Mouse (Mus musculus): ENCODE results near the gene Kcnh2.

The Kcnh2 gene

DNA sequence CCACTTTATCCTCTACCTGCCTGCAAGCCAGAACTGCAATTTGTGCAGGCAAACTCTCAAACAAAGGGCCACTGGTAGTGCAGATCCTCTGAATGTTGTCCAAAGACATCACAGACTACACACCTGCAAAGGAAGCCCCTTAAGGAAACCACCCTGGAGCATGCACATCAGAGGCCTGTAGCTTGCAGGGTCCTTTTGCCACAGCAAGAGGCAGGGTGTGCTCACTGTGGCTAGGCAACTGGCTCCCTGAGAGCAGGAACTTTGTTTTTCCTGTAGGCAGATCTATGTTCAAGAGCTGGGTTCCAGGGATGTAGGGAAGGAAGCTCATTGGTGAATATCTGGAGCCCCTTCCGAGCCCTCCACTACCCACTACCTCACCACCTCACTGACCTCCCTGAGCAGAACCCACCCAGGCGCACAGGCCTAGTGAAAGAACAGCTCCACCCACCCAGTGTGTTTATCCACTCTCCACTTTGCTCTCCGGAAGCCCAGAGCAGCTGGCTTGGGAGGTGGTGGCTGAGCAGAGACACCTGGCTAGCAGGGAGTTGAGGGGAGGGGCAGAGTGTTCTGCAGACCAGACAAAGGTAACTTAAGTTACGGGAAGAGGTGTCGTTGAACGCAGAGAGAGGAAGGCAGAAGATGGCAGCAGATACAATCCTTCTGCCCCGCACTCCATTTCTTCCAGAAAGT, 4.1 kb downstream of the Kcnh2 start:
- DNase-seq (ENCODE audit: low read depth, low spot score) = no peak

DNA sequence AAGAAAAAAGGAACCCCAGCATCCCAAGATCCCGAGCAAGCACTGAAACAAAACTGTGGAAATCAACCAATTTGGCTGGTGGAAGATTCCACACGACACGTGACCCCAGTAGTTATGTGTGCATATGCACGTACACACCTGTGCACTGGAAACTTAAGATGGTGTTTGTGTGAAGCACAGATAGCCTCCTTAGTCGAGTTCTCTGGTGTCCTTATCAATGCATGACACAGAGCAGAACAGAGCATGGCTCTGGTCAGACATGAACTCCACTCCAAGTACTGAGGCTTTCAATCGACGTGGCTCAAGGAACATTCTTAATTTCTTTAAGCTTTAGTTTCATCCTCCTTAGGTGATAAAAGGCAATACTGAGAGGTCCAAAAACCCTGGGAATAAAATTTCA, 5.1 kb downstream of the Kcnh2 start:
- no peak for DNase-seq (ENCODE audit: low read depth, low spot score)

DNA sequence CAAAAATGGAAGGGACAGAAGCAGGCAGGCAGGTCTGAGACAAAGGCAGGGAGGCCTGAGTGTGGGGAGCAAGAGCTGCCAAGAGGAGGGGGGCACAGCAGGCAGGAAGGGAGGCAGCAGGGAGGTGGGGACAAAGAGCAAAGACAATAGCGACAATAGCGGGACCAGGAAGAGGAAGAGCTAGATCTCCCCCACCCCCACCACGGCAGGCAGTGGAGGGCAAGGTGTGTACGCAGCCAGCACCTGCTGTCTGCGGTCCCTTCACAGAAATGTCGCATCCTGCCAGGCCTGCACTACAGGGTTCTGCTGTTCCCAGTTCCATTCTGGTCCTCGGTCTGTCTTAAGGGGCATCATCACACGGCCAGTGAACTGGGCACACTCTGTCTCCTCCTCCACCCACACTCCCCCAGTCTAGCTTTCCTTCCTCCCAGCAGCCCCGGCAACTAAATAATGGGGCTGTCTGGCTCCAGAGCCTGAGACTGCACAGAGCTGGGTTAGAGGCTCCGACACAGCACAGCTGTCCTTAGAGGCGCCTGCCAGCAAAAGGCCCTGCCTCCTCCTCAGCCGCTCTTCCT, 6.8 kb downstream of the Kcnh2 start:
- peak; percentile 80 for DNase-seq (ENCODE audit: low read depth, low spot score)

DNA sequence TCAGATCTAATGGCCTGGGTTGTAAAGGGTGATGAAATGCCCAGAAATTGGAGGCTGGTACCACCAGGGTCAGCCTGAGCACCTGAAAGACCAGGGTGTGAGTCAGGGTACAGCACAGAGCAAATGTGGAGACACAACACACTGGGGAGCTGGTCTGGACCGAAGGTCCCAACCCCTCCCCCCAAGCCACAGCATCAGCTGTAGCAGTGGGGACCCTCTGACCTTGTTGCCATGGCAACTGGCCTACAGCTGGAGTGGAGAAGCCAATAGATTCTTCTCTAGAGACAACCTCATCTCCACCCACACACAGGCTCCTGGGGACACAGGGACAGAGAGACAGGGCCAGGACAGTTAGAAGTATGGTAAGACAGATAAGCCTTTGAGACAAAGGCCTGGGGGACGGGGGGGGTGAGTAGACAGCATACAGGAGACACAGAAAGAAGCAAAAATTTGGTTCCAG, 7.4 kb downstream of the Kcnh2 start:
- no peak for DNase-seq (ENCODE audit: low read depth, low spot score)

DNA sequence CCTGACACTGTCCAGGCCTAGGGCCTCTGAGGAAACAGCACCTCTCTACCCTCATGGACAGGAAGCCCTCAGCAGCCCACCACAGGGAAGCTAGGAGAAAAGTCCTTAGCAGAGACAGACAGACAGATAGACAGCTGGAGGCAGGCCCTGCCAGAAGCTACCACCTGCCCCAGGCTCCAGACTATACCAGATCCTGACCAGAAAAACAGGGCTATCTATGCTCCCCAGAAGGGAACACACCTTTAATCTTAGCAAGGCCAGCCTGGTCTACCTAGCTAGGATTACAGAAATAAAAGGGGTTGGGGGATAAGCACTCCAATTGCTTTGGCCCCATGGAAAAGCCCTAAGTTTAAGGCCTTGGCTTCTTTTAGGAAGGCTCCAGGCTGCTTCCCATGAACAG, 8.0 kb downstream of the Kcnh2 start:
- DNase-seq (ENCODE audit: low read depth, low spot score) = no peak

DNA sequence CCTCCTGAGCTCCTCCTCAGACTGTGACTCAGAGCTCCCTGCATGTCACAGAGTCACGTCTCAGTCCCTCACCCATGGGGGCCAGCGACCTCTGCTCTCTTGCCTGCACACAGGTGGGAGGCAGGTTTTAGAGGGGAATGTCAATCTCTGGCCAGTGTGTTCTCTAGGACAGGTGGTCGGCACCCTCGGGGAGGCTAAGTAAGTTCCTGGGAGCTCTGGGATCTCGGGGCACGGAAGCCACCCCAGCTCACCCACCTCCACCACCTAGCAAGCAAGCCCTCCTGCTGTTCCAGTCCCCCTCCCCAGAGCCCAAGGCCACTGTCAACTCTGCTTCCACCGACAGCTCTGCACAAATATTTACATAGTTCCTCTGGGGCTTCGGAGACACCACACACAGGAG, 8.4 kb downstream of the Kcnh2 start:
- DNase-seq (ENCODE audit: low read depth, low spot score) = no peak

DNA sequence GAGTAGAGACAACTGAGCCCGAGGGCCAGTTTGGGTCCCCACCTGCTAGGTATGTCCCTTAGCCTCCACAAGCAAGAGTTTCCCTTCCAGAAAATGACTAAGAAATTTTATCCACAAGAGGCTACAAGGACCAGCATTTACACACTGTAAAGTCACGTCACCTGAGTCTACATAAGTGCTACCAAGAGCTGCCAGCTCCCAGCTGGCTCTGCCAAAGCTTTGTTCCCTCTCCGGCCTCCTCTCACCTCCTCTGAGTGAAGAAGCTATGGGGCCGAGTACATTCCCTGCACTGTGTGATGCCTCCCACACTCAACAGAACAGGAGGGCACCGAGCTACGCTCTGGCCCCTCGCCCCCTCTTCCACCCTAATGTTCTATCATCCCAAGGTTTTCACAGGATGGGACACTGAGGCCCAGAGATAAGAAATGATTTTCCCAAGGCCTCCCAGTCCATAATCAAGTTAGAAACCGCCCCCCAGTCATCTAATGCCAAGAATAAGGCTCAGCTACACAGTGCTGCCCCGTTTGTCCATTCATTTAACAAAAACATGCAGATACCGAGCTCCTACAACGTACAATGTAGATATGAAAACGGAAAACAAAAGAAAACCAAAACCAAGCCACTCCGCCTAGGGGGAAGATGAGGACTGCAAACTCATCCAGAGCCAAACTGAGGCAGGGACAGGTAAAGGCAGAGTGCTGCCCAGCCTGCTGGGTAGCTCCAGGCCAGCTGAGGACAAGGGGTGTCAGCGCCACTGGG, 9.0 kb downstream of the Kcnh2 start:
- no peak for DNase-seq (ENCODE audit: low read depth, low spot score)

DNA sequence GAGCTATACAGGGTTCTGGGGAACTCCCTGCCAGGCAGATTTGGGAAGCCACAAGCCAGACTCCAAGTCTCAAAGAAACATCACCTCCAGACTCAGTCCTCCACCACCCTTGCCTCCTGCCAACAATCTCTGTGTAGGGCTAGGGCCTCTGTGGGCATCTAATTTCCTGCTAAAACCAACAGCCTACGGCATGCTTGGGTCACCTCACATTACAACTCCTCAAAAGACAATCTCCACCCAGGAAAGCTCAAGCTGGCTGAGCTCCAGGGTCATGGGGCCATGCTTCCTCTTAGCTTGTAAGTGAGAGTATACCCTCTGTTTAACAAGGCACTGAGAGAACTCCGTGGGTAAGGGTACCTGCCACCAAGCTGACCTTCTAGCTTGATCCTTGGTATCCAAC, 13.6 kb downstream of the Kcnh2 start:
- no peak for DNase-seq (ENCODE audit: low read depth, low spot score)

DNA sequence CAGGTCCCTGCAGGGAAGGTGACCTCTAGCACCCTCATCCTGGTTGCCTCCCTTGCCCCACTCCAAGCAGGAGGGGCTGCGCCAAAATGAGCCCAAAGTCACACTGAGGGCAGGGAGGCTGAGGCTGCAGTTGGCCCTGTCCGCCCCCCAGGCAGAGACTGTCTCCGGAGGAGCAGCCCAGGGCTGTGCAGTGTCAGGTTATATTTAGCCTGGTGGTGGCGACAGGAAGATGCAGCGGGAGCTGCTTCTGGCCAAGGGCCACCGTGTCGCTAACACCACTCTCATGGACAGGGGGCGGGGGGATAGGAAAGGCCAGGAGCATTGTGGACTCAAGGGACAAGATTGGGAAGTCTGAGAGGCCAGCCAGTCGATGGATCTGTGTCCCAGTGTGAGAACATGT, 14.0 kb downstream of the Kcnh2 start:
- DNase-seq (ENCODE audit: low read depth, low spot score) = no peak

DNA sequence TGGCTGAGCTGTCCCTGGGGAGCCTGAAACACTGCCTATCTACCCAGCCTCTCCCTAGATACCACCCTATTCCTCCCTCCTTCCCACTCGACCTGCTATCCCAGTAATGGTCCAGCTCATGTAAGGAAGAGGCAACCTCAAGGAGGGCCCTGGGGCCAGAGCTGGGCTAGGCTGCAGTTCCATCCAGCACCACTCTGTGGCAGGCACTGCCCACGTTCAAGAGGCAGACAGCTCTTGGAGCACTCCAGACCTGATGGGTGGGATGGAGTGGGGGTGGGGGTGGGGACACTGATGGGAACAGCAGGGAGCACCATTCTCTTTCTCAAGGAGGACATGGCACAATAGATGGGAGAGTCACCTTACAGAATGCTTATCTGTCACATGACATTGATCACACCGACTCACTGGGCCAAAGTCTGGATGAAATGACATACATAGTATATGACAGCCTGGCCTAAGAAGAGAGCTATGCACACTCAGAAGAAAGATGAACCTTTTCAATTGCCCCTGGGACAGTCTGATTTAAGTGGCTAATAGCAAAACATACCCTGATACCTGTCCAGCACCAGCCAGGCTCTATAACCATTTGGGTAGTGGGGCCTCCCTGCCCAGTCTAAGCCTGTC, 15.4 kb downstream of the Kcnh2 start:
- DNase-seq (ENCODE audit: low read depth, low spot score) = peak; percentile 68

DNA sequence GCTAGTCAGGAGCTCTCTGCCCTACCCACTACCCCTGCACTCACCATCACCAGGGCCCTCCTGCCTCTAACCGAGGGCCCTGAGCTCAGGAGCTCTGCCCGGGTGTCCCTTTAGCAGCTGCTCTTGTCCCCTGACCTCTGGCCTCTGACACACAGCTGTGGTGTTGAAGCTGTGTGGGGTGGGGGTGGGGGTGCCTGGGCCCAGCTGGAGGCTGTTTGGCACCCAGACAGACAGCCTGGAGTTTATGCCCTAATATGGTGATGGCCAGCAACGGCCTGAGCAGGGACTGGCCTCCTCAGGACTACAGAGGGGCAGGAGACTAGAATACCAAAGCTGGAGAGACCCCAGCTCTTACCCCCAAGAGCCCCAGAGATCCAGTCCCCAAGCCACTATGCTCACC, 16.7 kb downstream of the Kcnh2 start:
- no peak for DNase-seq (ENCODE audit: low read depth, low spot score)

DNA sequence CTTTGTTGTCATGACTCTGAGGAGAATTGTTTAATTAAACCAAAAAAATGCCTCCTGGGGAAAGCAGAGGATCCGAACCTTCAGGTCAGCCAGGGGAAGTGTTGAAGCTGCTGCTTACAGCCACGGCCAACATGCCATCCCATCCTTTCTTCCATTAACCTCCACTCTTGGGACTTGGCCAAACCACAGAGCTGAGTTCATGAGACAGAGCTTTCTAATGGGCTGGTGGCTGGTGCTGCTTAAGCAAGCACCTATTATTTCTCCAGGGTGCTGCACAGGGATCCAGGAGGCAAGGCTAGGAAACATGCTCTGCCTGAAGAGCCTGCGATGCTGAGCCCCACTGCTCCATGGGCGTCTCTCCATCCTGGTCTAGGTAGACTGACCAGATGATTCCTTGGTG, 19.0 kb downstream of the Kcnh2 start:
- DNase-seq (ENCODE audit: low read depth, low spot score) = no peak

DNA sequence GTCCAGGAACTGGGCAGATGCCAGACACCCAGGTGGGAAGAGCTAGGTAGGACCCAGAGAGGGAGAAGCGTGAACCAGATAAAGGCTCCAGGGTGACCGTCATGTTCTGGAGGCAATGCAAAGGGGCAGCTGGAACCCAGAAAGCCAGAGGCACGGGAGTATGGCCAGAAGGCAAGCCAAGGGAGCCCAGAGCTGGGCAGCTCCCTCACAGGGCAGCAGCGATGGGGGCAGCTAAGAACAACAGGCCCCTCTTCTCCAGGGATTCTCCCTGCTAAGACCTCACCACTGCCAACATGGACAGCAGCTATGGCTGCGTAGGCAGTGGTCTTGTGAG, 21.5 kb downstream of the Kcnh2 start:
- no peak for DNase-seq (ENCODE audit: low read depth, low spot score)

DNA sequence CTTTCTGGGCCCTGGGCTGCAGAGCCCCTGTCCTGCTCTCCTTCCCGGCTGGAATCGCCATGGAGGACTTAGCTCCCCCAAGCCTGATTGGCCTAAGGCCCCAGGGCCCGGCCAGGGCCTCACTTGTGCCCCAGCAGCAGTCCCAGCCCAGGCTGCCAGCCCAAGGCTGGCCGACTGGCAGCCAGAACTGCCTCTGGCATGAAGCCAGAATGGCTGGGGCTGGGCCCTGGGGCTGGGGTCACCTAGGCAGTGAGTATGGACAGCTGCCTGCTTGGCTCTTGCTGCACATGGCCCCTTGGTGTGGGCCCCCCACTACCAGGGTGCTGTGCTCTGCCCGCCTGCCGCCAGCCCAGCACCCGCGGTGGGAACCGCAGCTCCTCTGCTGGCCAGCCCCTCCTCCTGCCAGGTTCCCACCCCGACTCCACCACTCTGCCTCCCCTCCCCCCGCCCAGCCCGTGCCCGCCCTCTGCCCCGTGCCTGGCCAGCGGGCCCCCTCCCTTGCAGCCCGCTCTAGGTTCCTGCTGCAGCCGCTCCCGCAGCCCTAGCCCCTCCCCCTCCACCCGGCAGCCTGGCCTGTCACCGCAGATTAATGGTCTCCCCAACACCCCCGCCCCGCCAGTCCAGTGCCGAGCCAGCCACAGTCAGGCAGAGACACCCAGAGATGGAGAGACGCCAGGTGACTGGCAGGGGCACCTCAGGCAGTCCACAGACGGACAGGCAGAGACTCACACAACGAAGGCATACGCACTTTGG, 22.0 kb downstream of the Kcnh2 start:
- no peak for DNase-seq (ENCODE audit: low read depth, low spot score)

DNA sequence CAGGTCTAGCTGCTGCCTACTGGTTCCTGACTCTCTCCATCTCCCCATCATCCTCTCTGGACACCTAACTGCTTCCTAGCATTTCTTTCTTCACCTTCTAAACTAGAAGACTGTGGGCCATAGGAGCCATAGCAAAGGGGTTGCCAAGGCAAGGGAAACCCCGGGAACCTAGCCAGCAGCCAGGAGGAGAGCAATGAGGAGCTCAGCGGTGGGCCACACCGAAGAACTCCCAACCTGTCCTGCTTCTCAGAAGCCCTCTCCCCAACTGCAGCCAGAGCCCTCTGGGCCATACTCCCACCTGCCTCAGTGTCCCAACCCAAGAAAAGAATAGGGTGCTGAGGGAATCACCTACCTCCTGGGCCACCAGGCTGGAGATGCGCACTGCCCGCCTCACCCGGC, 22.6 kb downstream of the Kcnh2 start:
- no peak for DNase-seq (ENCODE audit: low read depth, low spot score)

DNA sequence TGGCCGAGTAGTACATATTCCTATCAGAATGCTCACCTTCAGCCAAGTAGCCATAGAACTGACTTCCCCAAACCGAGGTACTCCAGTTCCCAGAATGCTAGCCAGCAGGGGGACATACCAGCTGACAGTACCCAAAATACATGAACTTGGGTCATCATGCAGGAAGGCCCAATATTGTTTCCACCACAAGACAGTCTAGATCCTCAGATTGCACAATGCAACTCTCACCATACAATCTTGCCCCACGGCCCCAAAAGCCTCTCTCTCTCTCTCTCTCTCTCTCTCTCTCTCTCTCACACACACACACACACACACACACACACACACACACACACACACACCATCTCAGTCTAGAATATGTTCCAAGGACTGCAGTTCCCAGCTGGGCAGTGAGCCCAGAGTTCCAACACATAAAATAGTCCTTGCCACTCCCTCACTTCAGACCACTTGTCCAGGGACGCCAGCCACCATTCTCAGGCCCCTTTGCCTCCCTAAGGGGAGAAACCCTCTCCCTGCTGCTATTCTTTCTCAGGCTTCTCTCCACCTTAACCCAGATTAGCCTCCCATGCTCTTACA, 24.5 kb downstream of the Kcnh2 start:
- DNase-seq (ENCODE audit: low read depth, low spot score) = no peak

DNA sequence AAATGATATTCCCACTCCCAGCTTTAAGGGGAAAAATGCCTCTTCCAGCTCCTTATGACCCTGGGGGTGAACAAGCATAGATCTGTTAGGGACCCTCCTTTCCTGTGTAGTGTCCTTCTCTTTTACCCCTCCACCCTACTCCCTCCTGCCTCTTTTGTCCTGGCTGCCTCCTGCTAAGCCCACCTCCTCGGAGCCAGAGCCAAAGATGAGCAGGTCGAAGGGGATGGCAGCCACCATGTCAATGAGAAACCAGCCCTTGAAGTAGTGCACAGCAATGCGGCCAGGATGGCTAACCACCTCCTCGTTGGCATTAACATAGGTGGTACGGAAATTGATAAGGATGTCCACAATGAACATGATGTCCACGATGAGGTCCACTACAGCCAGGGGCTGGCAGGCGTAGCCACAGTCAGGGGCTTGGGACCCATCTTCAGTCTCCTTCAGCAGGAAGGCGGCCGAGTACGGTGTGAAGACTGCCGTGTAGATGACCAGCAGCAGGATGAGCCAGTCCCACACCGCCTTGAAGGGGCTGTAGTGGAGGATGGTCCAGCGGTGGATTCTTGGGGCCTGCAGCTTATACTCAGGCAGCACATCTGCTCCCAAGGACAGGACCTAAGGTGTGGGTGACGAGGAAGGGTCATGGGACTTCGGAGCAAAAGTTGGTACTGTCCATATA, 25.1 kb downstream of the Kcnh2 start:
- no peak for DNase-seq (ENCODE audit: low read depth, low spot score)

DNA sequence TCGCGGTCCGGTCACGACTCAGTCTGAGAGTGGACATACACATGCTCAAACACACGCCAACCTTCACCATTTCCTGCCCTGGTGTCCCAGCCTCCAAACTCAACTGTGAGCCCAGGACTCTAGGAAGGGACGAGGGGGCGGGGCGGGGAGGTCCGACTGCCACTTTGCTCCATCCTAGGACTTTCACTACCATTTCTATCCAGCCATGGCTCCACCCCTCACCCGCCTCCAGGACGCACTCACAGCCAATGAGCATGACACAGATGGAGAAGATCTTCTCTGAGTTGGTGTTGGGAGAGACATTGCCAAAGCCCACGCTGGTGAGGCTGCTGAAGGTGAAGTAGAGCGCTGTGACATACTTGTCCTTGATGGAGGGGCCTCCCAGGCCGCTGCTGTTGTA, 26.2 kb downstream of the Kcnh2 start:
- DNase-seq (ENCODE audit: low read depth, low spot score) = no peak

DNA sequence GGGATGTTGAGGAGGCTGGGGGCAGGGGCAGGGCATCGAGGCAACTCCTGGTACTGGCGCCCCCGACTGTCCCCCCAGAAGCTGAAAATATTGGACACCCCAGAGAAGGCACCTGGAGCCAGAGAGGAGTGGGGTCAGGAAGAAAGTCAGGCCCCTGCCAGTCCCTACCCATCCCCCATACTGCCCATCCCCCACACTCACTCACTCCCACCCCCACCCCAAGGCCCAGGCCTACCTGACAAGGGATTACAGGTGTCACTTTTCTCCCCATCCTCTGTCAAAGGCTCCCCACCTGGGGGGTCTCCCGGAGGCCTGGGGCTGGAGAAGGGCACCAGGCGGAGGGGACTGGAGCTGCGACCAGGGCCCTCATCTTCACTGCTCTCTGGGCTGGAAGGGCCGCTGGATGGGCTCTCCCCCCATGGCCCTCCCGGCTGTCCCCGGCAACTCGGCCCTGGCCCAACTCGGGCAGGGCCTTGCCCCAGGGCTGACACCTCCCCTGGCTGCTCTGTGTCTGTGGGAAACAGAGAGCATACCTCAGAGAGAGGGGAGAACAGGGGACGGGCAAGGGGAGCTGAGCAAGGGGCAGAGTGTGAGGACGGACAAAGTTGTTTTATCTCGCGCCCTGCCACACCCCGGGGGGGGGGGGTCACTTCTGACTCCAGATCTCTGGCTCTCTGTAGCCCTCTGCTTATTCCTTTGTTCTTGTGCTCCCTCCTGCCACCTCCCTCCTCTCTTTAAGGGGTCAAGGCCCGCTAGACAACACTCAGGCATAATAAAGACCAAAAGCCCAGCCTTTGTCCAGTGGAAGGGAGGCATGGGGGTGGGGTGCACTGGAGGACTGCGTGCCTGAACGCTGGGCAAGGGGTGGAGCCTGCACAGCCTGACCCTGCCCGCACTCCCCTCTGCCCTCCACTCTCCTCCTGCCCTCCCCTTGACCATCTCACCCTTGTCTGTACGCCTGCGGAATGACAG, 29.4 kb downstream of the Kcnh2 start:
- DNase-seq (ENCODE audit: low read depth, low spot score) = no peak

DNA sequence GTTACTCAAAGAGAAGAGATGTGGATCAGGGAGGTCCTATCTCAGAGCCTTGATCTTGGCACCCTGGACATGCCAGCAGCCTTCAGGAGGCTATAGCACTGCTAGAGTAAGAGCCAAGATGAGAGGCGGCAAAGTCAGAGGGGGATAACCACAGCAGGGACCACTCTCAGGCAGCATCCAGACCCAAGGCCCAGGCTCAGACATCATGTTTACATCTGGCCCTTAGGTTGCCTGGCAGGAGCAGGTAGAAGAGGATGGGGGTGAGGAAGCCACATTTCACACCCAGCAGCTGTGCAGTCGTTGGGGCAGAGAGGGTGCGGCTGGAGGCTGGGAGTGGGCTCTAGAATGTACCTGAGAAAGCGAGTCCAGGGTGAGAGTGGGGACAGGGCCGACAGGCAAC, 30.5 kb downstream of the Kcnh2 start:
- no peak for DNase-seq (ENCODE audit: low read depth, low spot score)

All from CD4-positive, CD25-positive, alpha-beta regulatory T cell, adult 2 months (primary cell).